Mouse (Mus musculus) adrenal gland, postnatal 25 days (tissue): ENCODE data around the gene Gm21870. TPM values are rescaled to one million over a fixed set of nuclear protein-coding genes. Genes with fewer than 3 reads are reported as not detected.
"Not testable (repeated sequence)": the region's sequence is repeated elsewhere in the genome, so short reads cannot be mapped to it uniquely, and the experiment has no call there.

Source experiments
- DNase-seq: peaks from one replicate; pipeline ENCODE4 v3.0.0; 2021; ENCODE audit warnings: mixed read lengths
- long read RNA-seq: library from polyadenylated mRNA; stranded (forward); transcript quantifications from one replicate; pipeline ENCODE4 v2.0.0, GENCODE M21; 2021
- total RNA-seq: library from RNA; stranded (reverse); gene quantifications from 2 replicates; pipeline ENCODE4 v1.2.3, GENCODE M21; 2021

The Gm21870 gene
- not detected in 2 replicates for total RNA-seq
- long read RNA-seq, result 0 reads

- not testable (repeated sequence) for DNase-seq
These were observed at the start of gene Gm21870 for GRCm38 (mm10) chrX:33986716-33987115. Gene Gm21870, minus strand, starts transcription at chrX:33986816.

DNA sequence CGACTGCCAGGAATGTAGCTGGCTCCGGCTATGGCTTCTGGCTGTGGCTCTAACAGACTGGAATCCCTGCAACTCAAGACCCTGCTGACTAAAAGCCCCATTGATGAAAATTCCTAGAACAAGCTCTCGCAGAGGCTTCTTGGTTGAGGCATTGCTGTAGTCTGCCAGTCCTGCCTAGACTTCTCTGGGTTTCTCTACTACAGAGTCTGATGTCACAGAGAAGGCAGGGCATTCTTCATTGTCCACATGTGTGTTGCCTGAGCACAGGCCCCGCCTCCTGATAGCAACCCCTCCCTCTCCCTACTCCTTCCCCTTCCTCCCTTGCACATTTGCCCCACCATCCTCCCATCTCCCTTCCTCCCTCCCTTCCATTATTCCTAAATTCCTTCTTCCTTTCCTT is 30.2 kb downstream of the Gm21870 start, which contains the start of gene Btbd35f6:
Btbd35f6 (minus strand) TSS at position 101 of the 400 bp plus-strand sequence.
- not testable (repeated sequence) for DNase-seq

Other genes with a start within 250 kb of the Gm21870 start
- not detected in 2 replicates for gene Btbd35f6, start 30.3 kb downstream of the Gm21870 start, total RNA-seq
- gene Btbd35f9, start 174.7 kb upstream of the Gm21870 start, total RNA-seq, result not detected in 2 replicates